Mouse (Mus musculus) liver, postnatal 0 days (tissue): ENCODE results near the gene Cacna1i.

Source experiments
- CTCF ChIP-seq: sonication (generic); IDR thresholded peaks from 2 replicates; pipeline ENCODE4 v1.5.1; 2016; ENCODE audit warnings: antibody characterized with exemption, low read depth
- EP300 ChIP-seq: IDR thresholded peaks from 2 replicates; pipeline ENCODE4 v1.6.1; 2016; ENCODE audit warnings: antibody characterized with exemption, low read depth, mild to moderate bottlenecking

- TF ChIP-seq EP300: no peak
- TF ChIP-seq CTCF: no peak
Measured at GRCm38 (mm10) chr15:80361780-80362508, 74.9 kb downstream of the Cacna1i start.
